Mouse (Mus musculus): ENCODE measurements at regions not wholly inside any gene's neighbourhood (a gene's known extent, or its start where the extent isn't known, plus 50 kb on each side); places are given as distances from the start of the nearest gene placed in this dataset.

DNA sequence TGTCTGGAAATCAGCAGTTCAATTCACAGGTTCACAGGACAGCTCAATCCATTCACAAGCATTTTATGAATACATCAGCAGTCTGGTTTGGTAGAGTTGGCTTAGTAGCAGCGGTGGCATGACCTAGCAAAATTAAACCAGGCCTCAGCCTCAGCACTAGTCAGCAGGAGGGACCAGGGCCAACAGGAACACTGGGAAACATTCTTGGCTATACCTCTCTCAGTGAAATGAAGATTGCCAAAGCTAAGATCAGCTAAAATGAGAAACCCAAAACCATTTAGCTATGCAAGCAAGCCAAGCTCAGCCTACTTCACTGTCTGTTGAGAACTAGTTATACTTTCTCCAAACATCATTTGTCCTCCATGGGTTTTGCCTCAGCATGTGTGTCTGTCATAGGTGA lies 945.3 kb downstream of the Basp1 start:
- no peak overlapping the region for H3K4me3 ChIP-seq (ENCODE audit: insufficient read depth, low read length)
- H3K27ac ChIP-seq (ENCODE audit: insufficient read depth, low read depth, low read length) = no peak overlapping the region
- no peaks in the 10 kb centered on the region for H3K4me1 ChIP-seq (ENCODE audit: control insufficient read depth, insufficient read depth, low read length)
- no peak for TF ChIP-seq POLR2A (IDR thresholded peaks at IDR 0.05; ENCODE audit: borderline replicate concordance, low read depth, low read length)
- TF ChIP-seq CTCF (IDR thresholded peaks at IDR 0.05; ENCODE audit: low read depth, low read length) = no peak

DNA sequence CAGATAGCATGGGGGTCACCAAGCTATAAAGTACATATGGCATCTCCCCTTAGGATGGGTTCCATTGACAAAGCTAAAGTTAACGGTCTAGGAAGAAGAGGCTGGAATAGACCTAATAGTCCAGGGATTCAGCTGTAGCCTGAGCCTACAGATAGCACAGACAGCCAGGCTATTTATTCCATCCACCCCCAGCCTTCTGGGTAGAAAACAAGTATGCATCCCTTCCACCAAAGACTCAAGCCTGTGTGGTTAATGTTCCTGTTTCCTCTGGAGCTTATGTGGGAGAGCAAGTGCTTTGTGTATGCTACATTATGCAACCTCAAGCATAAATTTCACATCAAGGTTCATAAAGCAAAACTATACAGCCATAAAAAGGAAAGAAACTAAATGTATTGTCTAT lies 955.8 kb downstream of the Basp1 start:
- Histone ChIP-seq H3K27ac (ENCODE audit: insufficient read depth, low read depth, low read length) (no peak overlapping the region), H3K4me1 (ENCODE audit: control insufficient read depth, insufficient read depth, low read length) (no peaks in the 10 kb centered on the region), H3K4me3 (ENCODE audit: insufficient read depth, low read length) (no peak overlapping the region)
- TF ChIP-seq POLR2A (IDR thresholded peaks at IDR 0.05; ENCODE audit: borderline replicate concordance, low read depth, low read length) (no peak), CTCF (IDR thresholded peaks at IDR 0.05; ENCODE audit: low read depth, low read length) (no peak)

DNA sequence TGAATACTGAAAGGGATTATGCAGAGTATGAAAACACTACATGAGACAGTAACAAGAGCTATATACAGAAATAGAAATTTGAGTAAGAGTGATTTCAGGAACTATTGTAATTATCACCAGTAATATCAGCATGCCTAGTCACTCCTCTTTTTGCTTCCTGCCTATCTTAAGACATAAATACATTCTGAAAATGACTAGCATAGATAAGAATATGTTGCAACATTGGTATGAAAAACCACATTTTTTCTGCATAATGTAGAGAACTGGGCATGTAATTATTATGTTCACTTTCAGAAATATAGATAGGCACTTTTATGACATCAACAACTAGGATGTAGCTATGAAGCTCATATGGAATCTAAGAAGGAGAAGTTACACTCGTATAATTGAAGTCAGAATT lies 980.5 kb downstream of the Basp1 start:
- Histone ChIP-seq H3K4me3 (ENCODE audit: insufficient read depth, low read length) (no peak overlapping the region), H3K27ac (ENCODE audit: insufficient read depth, low read depth, low read length) (no peak overlapping the region), H3K4me1 (ENCODE audit: control insufficient read depth, insufficient read depth, low read length) (no peaks in the 10 kb centered on the region)
- no peak for TF ChIP-seq CTCF (IDR thresholded peaks at IDR 0.05; ENCODE audit: low read depth, low read length)
- no peak for TF ChIP-seq POLR2A (IDR thresholded peaks at IDR 0.05; ENCODE audit: borderline replicate concordance, low read depth, low read length)

DNA sequence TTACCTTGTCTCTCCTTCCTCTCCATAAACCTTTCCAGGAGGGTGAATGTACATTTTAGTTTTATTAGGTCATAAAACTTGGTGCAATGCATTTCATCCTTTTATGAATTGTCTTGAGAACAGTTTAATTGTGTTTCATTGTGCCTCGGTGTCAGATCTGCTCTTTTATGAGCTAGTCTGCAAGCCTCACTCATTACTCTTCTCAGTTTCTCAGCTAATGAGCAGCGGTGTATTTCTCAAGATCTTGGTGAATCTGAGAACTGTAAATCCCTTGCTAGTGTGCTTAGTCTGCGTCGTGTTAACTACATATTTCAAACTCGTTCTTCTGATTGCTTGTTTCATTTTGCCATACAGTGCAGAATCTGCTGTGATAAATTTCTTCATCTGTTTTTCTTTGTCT lies 984.4 kb downstream of the Basp1 start:
- no peak overlapping the region for H3K27ac ChIP-seq (ENCODE audit: insufficient read depth, low read depth, low read length)
- H3K4me3 ChIP-seq (ENCODE audit: insufficient read depth, low read length) = no peak overlapping the region
- TF ChIP-seq POLR2A (IDR thresholded peaks at IDR 0.05; ENCODE audit: borderline replicate concordance, low read depth, low read length) (no peak), CTCF (IDR thresholded peaks at IDR 0.05; ENCODE audit: low read depth, low read length) (no peak)
- no peaks in the 10 kb centered on the region for H3K4me1 ChIP-seq (ENCODE audit: control insufficient read depth, insufficient read depth, low read length)

DNA sequence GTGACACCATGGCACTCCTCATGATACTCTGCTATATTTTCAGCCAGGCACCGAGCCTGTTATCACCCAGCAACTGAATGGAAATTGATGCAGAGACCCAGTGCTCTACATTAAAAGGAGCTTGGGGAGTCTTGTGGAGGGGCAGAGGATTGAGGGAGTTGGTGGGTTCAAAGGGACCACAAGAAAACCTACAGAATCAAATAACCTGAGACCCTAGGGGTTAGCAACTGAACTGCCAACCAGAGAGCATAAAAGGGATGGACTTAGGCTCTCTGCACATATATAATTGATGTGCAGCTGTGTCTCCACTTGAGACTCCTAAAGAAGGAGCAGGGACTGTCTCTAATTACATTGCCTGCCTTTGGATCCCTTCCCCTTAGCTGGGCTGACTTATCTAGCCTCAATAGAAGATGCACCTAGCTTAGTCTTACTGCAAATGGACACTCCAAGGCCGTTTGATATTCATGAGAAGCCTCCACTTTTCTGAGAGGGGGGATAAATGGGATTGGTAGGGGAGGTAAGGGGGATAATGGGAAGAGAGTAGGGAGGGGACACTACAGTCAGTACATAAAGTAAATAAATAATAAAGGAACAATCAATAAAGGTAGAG lies 991.1 kb downstream of the Basp1 start:
- Histone ChIP-seq H3K4me1 (ENCODE audit: control insufficient read depth, insufficient read depth, low read length) (no peaks in the 10 kb centered on the region), H3K4me3 (ENCODE audit: insufficient read depth, low read length) (no peak overlapping the region), H3K27ac (ENCODE audit: insufficient read depth, low read depth, low read length) (no peak overlapping the region)
- TF ChIP-seq POLR2A (IDR thresholded peaks at IDR 0.05; ENCODE audit: borderline replicate concordance, low read depth, low read length) = no peak
- TF ChIP-seq CTCF (IDR thresholded peaks at IDR 0.05; ENCODE audit: low read depth, low read length) = no peak

DNA sequence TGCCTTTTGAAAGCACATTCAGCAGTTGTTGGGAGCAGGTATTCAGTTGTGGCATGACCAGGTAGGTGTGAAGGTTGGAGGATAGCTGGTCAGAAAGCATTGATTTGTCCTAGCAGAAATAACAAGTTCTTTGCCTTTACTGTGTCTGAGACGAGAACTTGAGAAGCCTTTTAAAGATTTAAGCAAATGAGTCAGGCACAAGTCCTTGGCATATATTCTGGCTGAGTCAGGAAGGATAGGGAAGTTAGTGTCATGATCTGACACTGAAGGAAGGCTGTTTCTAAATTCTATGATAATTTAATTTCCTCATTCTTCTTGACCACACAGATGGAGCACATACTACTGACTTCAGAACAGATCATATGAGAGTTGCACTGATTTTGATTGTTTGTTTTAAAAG lies 993.8 kb downstream of the Basp1 start:
- TF ChIP-seq CTCF (IDR thresholded peaks at IDR 0.05; ENCODE audit: low read depth, low read length) (no peak), POLR2A (IDR thresholded peaks at IDR 0.05; ENCODE audit: borderline replicate concordance, low read depth, low read length) (no peak)
- no peaks in the 10 kb centered on the region for H3K4me1 ChIP-seq (ENCODE audit: control insufficient read depth, insufficient read depth, low read length)

DNA sequence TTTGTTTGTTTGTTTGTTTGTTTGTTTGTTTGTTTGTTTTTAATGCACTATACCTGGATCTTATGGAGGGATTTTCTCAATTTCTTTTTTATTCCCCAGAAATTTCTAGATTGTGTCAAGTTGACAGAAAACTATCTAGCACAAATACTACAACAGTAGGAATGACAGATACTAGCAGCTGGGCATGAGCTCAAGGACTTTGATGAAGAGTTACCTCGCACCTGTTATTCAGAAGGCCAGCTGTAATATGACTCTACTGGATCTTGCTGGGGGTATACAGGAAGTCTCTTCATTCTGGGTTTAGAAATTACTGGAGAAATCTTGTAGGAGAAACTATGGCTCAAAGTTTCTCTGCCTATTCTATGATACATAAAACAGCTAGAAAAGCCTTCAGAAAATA lies 994.4 kb downstream of the Basp1 start:
- Histone ChIP-seq H3K4me1 (ENCODE audit: control insufficient read depth, insufficient read depth, low read length) (no peaks in the 10 kb centered on the region), H3K27ac (ENCODE audit: insufficient read depth, low read depth, low read length) (no peak overlapping the region), H3K4me3 (ENCODE audit: insufficient read depth, low read length) (no peak overlapping the region)
- TF ChIP-seq POLR2A (IDR thresholded peaks at IDR 0.05; ENCODE audit: borderline replicate concordance, low read depth, low read length) (no peak), CTCF (IDR thresholded peaks at IDR 0.05; ENCODE audit: low read depth, low read length) (no peak)

More for the DNA sequence above, 993.8 kb downstream of the Basp1 start:
- Histone ChIP-seq H3K4me3 (ENCODE audit: insufficient read depth, low read length) (no peak overlapping the region), H3K27ac (ENCODE audit: insufficient read depth, low read depth, low read length) (no peak overlapping the region)

DNA sequence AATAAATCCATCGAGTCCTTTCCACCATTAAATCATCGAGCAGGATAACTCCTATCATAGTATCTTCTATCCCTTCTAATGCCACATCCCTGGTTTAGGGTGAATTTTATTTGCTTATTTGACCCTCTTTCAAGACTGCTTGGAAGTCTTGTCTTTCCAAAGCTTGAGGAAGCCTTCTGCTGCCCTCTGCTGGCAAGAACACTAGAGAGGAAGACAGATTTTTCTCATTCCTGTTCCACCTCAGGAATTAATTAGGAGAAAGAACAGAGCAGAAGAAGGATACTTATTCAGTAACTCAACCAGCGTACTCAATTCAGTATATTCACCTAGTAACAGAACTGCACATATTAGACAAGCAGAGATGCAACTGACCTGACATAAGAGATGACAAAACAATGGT lies 1005.9 kb downstream of the Basp1 start:
- no peaks in the 10 kb centered on the region for H3K4me1 ChIP-seq (ENCODE audit: control insufficient read depth, insufficient read depth, low read length)
- TF ChIP-seq POLR2A (IDR thresholded peaks at IDR 0.05; ENCODE audit: borderline replicate concordance, low read depth, low read length) (no peak), CTCF (IDR thresholded peaks at IDR 0.05; ENCODE audit: low read depth, low read length) (no peak)
- no peak overlapping the region for H3K4me3 ChIP-seq (ENCODE audit: insufficient read depth, low read length)
- no peak overlapping the region for H3K27ac ChIP-seq (ENCODE audit: insufficient read depth, low read depth, low read length)

DNA sequence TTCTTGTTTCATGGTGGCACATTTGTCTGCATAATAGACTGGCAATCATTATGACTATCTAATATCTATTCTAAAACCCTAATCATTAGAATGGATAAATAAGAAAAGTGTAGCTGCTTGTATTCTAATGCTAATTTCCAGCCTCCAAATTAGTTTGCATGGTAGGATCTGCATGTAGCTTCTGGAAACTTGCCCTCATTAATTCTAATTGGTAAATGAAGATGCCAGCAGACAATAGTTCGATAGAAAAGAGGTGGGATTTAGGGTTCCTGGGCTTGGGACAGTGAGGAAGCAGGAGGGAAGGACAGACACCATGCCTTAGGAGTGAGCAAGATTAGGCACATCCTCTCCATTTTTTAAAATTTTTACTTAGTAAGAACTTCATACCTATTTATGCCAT lies 1008.3 kb downstream of the Basp1 start:
- no peak overlapping the region for H3K4me3 ChIP-seq (ENCODE audit: insufficient read depth, low read length)
- H3K27ac ChIP-seq (ENCODE audit: insufficient read depth, low read depth, low read length) = no peak overlapping the region
- TF ChIP-seq CTCF (IDR thresholded peaks at IDR 0.05; ENCODE audit: low read depth, low read length) = no peak
- TF ChIP-seq POLR2A (IDR thresholded peaks at IDR 0.05; ENCODE audit: borderline replicate concordance, low read depth, low read length) = no peak
- H3K4me1 ChIP-seq (ENCODE audit: control insufficient read depth, insufficient read depth, low read length) = no peaks in the 10 kb centered on the region

DNA sequence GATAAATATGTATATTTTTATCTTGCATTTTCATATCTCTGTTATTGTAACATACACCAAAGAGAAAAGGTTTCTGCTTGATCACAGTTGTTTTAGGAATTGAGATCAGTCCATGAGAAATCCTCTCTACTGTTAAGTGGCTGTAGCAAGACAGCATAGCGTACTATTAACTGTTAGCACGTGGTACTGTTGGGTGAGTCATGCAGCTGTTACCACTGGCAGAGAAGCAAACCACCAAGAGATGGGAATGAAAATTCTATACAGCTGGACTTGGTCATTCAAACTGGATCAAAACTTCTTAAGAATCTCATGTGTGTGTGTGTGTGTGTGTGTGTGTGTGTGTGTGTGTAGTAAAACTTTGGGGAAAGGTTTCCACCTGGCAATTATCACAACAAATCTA lies 1013.5 kb downstream of the Basp1 start:
- H3K4me3 ChIP-seq (ENCODE audit: insufficient read depth, low read length) = no peak overlapping the region
- no peak overlapping the region for H3K27ac ChIP-seq (ENCODE audit: insufficient read depth, low read depth, low read length)
- no peak for TF ChIP-seq POLR2A (IDR thresholded peaks at IDR 0.05; ENCODE audit: borderline replicate concordance, low read depth, low read length)
- no peak for TF ChIP-seq CTCF (IDR thresholded peaks at IDR 0.05; ENCODE audit: low read depth, low read length)
- no peaks in the 10 kb centered on the region for H3K4me1 ChIP-seq (ENCODE audit: control insufficient read depth, insufficient read depth, low read length)

DNA sequence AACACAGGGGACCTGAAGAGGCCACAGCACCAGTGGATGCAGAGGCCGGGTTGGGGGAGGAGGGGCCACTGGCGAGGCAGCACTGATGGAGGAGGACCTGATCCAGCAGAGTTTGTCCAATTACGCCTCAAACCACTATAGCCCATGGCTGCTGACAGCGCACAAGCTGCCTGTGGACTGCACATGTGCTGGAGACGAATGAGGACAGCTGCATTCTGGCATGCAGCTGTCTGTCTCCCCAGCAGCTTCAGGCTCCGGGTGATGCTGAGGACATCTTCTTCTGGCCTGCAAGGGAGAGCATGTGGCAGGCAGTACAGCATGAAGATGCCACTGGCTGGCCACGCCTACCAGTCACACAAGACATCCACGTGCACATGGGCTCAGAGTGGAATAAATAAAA lies 1055.2 kb downstream of the Basp1 start:
- Histone ChIP-seq H3K4me3 (ENCODE audit: insufficient read depth, low read length) (no peak overlapping the region), H3K4me1 (ENCODE audit: control insufficient read depth, insufficient read depth, low read length) (no peaks in the 10 kb centered on the region), H3K27ac (ENCODE audit: insufficient read depth, low read depth, low read length) (no peak overlapping the region)
- no peak for TF ChIP-seq CTCF (IDR thresholded peaks at IDR 0.05; ENCODE audit: low read depth, low read length)
- no peak for TF ChIP-seq POLR2A (IDR thresholded peaks at IDR 0.05; ENCODE audit: borderline replicate concordance, low read depth, low read length)

Measured in bone marrow macrophage, adult 2 months (primary cell).